Mouse (Mus musculus) liver, embryonic 12.5 days (tissue): ENCODE measurements around the gene Cdk8. TPM values are rescaled to one million over a fixed set of nuclear protein-coding genes. Genes with fewer than 3 reads are reported as not detected.

ENCODE experiments used
- ATAC-seq: fragments of 200-750 bp; cut with Nextera tagmentation; 2 replicates; pipeline ENCODE4 v1.8.0; 2017; ENCODE audit warnings: moderate number of reproducible peaks, mild to moderate bottlenecking, moderate library complexity
- H3K27ac ChIP-seq: fragments of 300-500 bp; sonication (generic); 2 replicates; pipeline ENCODE4 v1.5.1; 2016; ENCODE audit warnings: mild to moderate bottlenecking
- H3K27me3 ChIP-seq: fragments of 300-500 bp; sonication (generic); replicated peaks from 2 replicates; pipeline ENCODE4 v1.6.1; 2016; ENCODE audit warnings: mild to moderate bottlenecking, moderate library complexity
- H3K36me3 ChIP-seq: fragments of 300-500 bp; sonication (generic); 2 replicates; pipeline ENCODE4 v1.6.1; 2016; ENCODE audit warnings: mild to moderate bottlenecking, moderate library complexity
- H3K4me1 ChIP-seq: fragments of 300-500 bp; sonication (generic); 2 replicates; pipeline ENCODE4 v1.6.1; 2016
- H3K4me2 ChIP-seq: fragments of 300-500 bp; sonication (generic); 2 replicates; pipeline ENCODE4 v1.6.1; 2016; ENCODE audit warnings: mild to moderate bottlenecking, moderate library complexity
- H3K4me3 ChIP-seq: fragments of 300-500 bp; sonication (generic); 2 replicates; pipeline ENCODE4 v1.5.1; 2016; ENCODE audit warnings: mild to moderate bottlenecking, moderate library complexity
- H3K9ac ChIP-seq: fragments of 300-500 bp; sonication (generic); 2 replicates; pipeline ENCODE4 v1.6.1; 2016; ENCODE audit warnings: mild to moderate bottlenecking, moderate library complexity
- H3K9me3 ChIP-seq: fragments of 300-500 bp; sonication (generic); replicated peaks from 2 replicates; pipeline ENCODE4 v1.6.1; 2016; ENCODE audit warnings: mild to moderate bottlenecking, moderate library complexity
- WGBS: fragments of 180-500 bp; shearing (Covaris S2); methylation state at CpG from one replicate; pipeline ENCODE4 v1.1.7; 2016; ENCODE audit not compliant: insufficient replicate concordance; 5-methylcytosine and 5-hydroxymethylcytosine counted together
- polyA plus RNA-seq: library from polyadenylated mRNA; unstranded; fragments of >200 nt; fragmentation: Nextera tagmentation; extraction: Ambion mirVana; gene quantifications from 2 replicates; pipeline ENCODE4 v1.2.1, GENCODE M21; 2016

The Cdk8 gene
- polyA plus RNA-seq, 1 experiment from 2014 or later = 30.7 TPM

GRCm38 (mm10) chr5:146238274-146238673 lies 7.2 kb downstream of the Cdk8 start:
- Histone ChIP-seq H3K4me2 (no peak overlapping the region), H3K4me1 (peaks cover 97% of the 10 kb centered on the region), H3K4me3 (no peak overlapping the region), H3K27ac (no peak overlapping the region), H3K9ac (no peak overlapping the region), H3K9me3 (no peaks in the 10 kb centered on the region), H3K27me3 (no peaks in the 10 kb centered on the region), H3K36me3 (peaks cover 45% of the 10 kb centered on the region)
- no peak for ATAC-seq
- WGBS = 88% methylated on average over 10 of the region's 10 CpGs

GRCm38 (mm10) chr5:146240771-146241170 lies 9.7 kb downstream of the Cdk8 start:
- H3K9ac ChIP-seq = no peak overlapping the region
- H3K27me3 ChIP-seq = no peaks in the 10 kb centered on the region
- no peak overlapping the region for H3K4me3 ChIP-seq
- H3K27ac ChIP-seq = no peak overlapping the region
- H3K9me3 ChIP-seq = no peaks in the 10 kb centered on the region
- peaks cover 39% of the 10 kb centered on the region for H3K36me3 ChIP-seq
- H3K4me2 ChIP-seq = no peak overlapping the region
- WGBS = 78% methylated on average over 2 of the region's 2 CpGs
- peaks cover 99% of the 10 kb centered on the region for H3K4me1 ChIP-seq
- no peak for ATAC-seq

- Histone ChIP-seq H3K27me3 (no peaks in the 10 kb centered on the region), H3K9ac (no peak overlapping the region), H3K27ac (no peak overlapping the region), H3K4me2 (no peak overlapping the region), H3K9me3 (no peaks in the 10 kb centered on the region), H3K4me1 (peaks cover 99% of the 10 kb centered on the region), H3K36me3 (peaks cover 39% of the 10 kb centered on the region), H3K4me3 (no peak overlapping the region)
- ATAC-seq = no peak
- 82% methylated on average over 3 of the region's 3 CpGs for WGBS
Observed at GRCm38 (mm10) chr5:146241202-146241601, 10.2 kb downstream of the Cdk8 start.

- peaks cover 17% of the 10 kb centered on the region for H3K36me3 ChIP-seq
- peak overlapping the region; percentile 66 for H3K27ac ChIP-seq
- ATAC-seq = peak; percentile 84
- H3K4me1 ChIP-seq = peaks cover 98% of the 10 kb centered on the region
- WGBS = 46% methylated on average over 4 of the region's 4 CpGs
- H3K4me3 ChIP-seq = no peak overlapping the region
- H3K27me3 ChIP-seq = no peaks in the 10 kb centered on the region
- no peak overlapping the region for H3K9ac ChIP-seq
- H3K4me2 ChIP-seq = no peak overlapping the region
- no peaks in the 10 kb centered on the region for H3K9me3 ChIP-seq
Observed at GRCm38 (mm10) chr5:146245193-146245592, 14.2 kb downstream of the Cdk8 start.

DNA sequence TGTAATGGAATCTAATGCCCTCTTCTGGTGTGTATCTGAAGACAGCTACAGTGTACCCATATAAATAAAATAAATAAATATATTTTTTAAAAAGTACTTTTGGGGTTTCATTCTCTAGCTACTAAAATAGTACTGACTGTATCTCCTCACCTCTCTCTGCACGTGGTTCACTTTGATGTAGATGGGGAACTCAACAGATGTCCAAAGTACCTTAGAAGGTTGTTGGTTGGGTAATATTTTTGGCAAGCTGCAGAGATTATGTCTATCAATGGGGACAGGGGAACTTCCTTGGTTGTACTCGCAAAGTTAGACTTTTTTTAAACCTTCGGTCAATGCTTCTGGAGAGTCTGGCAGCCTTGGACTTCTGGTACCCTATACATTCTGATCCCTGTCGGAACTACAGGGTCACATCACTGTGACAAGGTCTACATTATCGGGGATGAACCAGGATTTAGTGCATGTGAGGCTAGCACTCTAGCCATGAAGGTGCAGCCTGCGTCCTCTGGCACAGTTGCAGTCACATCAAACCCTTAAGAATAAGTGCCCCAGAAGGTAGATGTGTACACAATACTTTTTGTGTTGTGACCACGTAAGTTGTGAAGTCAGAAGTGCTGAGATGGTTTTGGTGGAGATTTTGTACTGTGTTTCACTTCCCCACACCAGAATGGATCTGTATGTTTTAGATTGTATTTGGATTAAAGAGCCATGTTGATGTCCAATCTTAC lies 14.8 kb downstream of the Cdk8 start:
- Histone ChIP-seq H3K4me1 (peaks cover 98% of the 10 kb centered on the region), H3K4me3 (no peak overlapping the region), H3K27me3 (no peaks in the 10 kb centered on the region), H3K27ac (peak overlapping the region; percentile 66), H3K36me3 (peaks cover 17% of the 10 kb centered on the region), H3K9ac (no peak overlapping the region), H3K9me3 (no peaks in the 10 kb centered on the region), H3K4me2 (peak overlapping the region; percentile 20; the same call in 1 of the 2 replicates)
- ATAC-seq = no peak
- WGBS = 76% methylated on average over 7 of the region's 7 CpGs

DNA sequence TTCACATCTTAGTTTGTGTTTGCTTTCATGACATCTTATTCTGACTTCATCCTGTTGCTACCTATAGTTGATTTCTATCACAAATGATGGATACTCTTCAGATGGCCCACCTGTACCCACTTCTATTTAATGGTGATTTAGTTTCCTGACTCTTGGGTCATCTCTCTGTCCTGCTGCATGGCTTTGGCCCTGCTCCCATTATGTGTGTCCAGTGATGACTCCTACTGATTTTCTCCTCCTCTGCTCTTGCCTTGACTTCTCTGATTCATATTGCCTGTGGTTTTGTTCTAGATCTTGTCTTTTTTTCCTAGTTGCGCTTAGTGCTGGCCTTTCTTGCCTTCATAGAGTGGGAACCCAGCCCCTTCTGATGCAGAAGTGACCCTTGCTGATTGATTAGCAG lies 15.4 kb downstream of the Cdk8 start:
- H3K4me3 ChIP-seq = no peak overlapping the region
- ATAC-seq = no peak
- WGBS = 77% methylated on average over 1 of the region's 1 CpGs
- no peaks in the 10 kb centered on the region for H3K9me3 ChIP-seq
- peak overlapping the region; percentile 38; the same call in 1 of the 2 replicates for H3K27ac ChIP-seq
- H3K4me1 ChIP-seq = peaks cover 99% of the 10 kb centered on the region
- peaks cover 17% of the 10 kb centered on the region for H3K36me3 ChIP-seq
- peak overlapping the region; percentile 30; the same call in 1 of the 2 replicates for H3K9ac ChIP-seq
- H3K27me3 ChIP-seq = no peaks in the 10 kb centered on the region
- H3K4me2 ChIP-seq = peak overlapping the region; percentile 28

GRCm38 (mm10) chr5:146247709-146248108 lies 16.7 kb downstream of the Cdk8 start:
- Histone ChIP-seq H3K9ac (0 out of 2 replicates have a peak overlapping the region, but pooled peaks have one; percentile 24), H3K9me3 (no peaks in the 10 kb centered on the region), H3K4me3 (no peak overlapping the region), H3K36me3 (peaks cover 16% of the 10 kb centered on the region), H3K27me3 (no peaks in the 10 kb centered on the region), H3K4me2 (no peak overlapping the region), H3K4me1 (peaks cover 99% of the 10 kb centered on the region), H3K27ac (peak overlapping the region; percentile 38)
- ATAC-seq = no peak
- 61% methylated on average over 5 of the region's 5 CpGs for WGBS

DNA sequence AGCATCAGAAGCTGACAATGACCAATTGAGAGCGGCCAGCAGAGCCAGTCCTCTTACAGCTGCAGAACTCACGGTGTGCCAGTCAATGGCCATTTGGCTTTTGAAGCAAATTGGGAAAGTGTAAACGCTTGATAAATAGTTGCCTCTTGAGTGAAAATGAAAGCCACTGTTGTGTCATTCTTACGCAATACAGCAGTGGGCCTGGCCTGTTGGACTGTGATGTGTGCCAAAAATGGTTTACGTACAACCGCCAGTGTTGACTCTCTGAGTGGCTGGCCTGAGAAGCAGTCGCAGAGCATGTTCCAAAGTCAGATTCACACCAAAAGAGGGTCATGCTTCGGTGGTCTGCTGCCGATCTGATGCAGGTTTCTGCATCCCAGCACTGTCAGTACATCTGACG lies 17.7 kb downstream of the Cdk8 start:
- Histone ChIP-seq H3K27ac (peak overlapping the region; percentile 42), H3K4me3 (no peak overlapping the region), H3K9me3 (no peaks in the 10 kb centered on the region), H3K4me2 (peak overlapping the region; percentile 25; the same call in 1 of the 2 replicates), H3K4me1 (peaks cover 94% of the 10 kb centered on the region), H3K36me3 (peaks cover 21% of the 10 kb centered on the region), H3K27me3 (no peaks in the 10 kb centered on the region), H3K9ac (peak overlapping the region; percentile 5; the same call in 1 of the 2 replicates)
- 80% methylated on average over 10 of the region's 10 CpGs for WGBS
- ATAC-seq = no peak

DNA sequence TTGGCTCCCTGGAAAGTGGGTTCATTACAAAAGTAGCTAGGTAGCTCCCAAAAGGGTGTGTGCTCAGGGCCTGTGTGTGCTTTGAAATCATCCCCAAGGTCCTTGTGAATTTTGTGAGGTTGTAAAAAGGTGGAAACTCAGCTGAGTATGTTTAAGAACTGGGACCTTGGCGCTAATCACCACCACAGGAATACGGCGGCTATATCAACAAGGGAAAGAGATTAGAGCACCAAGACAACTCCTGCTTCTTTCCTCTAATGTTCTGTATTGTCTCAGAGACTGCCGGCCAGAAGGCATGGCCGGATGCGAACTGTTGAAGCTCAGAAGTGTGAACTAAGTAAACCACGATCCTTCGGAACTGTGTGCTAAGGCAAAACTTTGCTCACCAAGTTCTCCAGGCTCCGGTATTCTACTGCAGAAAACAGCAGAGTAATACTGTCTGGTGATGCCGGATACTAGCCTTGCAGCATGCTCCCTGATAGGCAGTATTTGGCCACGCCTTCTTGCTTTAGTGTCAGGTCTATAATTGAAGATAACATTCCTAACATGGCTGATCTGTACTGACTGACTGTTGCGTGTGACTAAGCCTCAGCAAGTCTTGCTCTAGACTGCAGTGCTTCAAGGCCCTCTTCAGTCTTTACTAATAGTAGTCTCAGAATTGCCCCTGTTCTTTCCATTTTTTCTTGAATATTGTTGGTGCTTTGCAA lies 19.5 kb downstream of the Cdk8 start:
- peaks cover 22% of the 10 kb centered on the region for H3K36me3 ChIP-seq
- peak; percentile 99 for ATAC-seq
- peak overlapping the region; percentile 64 for H3K4me2 ChIP-seq
- peak overlapping the region; percentile 56 for H3K9ac ChIP-seq
- H3K9me3 ChIP-seq = no peaks in the 10 kb centered on the region
- WGBS = 33% methylated on average over 12 of the region's 12 CpGs
- no peaks in the 10 kb centered on the region for H3K27me3 ChIP-seq
- H3K27ac ChIP-seq = peak overlapping the region; percentile 96
- H3K4me3 ChIP-seq = peak overlapping the region; percentile 39
- H3K4me1 ChIP-seq = peaks cover 79% of the 10 kb centered on the region

- WGBS = 72% methylated on average over 5 of the region's 5 CpGs
- Histone ChIP-seq H3K9me3 (no peaks in the 10 kb centered on the region), H3K27ac (peak overlapping the region; percentile 96), H3K27me3 (no peaks in the 10 kb centered on the region), H3K9ac (no peak overlapping the region), H3K4me2 (peak overlapping the region; percentile 64; the same call in 1 of the 2 replicates), H3K4me1 (peaks cover 65% of the 10 kb centered on the region), H3K36me3 (peaks cover 20% of the 10 kb centered on the region), H3K4me3 (no peak overlapping the region)
- ATAC-seq = no peak
Observed at GRCm38 (mm10) chr5:146251663-146252429, 20.8 kb downstream of the Cdk8 start.

- peaks cover 31% of the 10 kb centered on the region for H3K36me3 ChIP-seq
- H3K4me2 ChIP-seq = no peak overlapping the region
- no peaks in the 10 kb centered on the region for H3K9me3 ChIP-seq
- H3K9ac ChIP-seq = no peak overlapping the region
- peaks cover 56% of the 10 kb centered on the region for H3K4me1 ChIP-seq
- no peak overlapping the region for H3K4me3 ChIP-seq
- no peaks in the 10 kb centered on the region for H3K27me3 ChIP-seq
- no peak for ATAC-seq
- 0 out of 2 replicates have a peak overlapping the region, but pooled peaks have one; percentile 20 for H3K27ac ChIP-seq
- 85% methylated on average over 5 of the region's 5 CpGs for WGBS
Observed at GRCm38 (mm10) chr5:146253644-146254043, 22.6 kb downstream of the Cdk8 start.
